Mouse (Mus musculus): ENCODE results near the gene Zdhhc11.

GRCm38 (mm10) chr13:73990325-73990724 is 26.7 kb downstream of the Zdhhc11 start:
- TF ChIP-seq EP300 (IDR thresholded peaks at IDR 0.05; ENCODE audit: low read depth), result no peak
- TF ChIP-seq CTCF (IDR thresholded peaks at IDR 0.05; ENCODE audit: low read depth), result no peak; the same call in 1 of the 2 replicates
